10 mouse cellular contexts compared by ENCODE assay signal in genomic region chr7:46838104-46838671, GRCm38 (mm10). TPM values are rescaled to one million over a fixed set of nuclear protein-coding genes. Genes with fewer than 3 reads are reported as not detected.
A peak's percentile ranks its signal among the peaks of the same experiment; 100 is the strongest.
DNase-seq lines count a peak whose midpoint lies in the region; ATAC-seq and TF ChIP-seq lines count a peak whose summit lies in the region.
"Had no signal": no experiment of that assay in that cellular context is flagged by ENCODE, and none has a peak within 500 bp of the region (broad histone marks: within the 10 kb centered on the region; RNA-seq: fewer than 3 reads in every experiment).

No protein-coding gene starts in this region.

- no peak overlapping the region for H3ac ChIP-seq in myocyte (ENCODE audit: control insufficient read depth, insufficient read length)

- TF ChIP-seq POLR2A in myocyte (IDR thresholded peaks at IDR 0.05; ENCODE audit: insufficient read length, low read depth), result peak; percentile 49

- DNase-seq in cerebellum, postnatal 10 days, result peak; percentile 64
- no peak for DNase-seq in cerebellum, adult 11-12 months
- peak; percentile 98 for DNase-seq in heart, adult 11 months
- DNase-seq in intestine, embryonic 14.5 days (ENCODE audit: low spot score), result no peak
- no peak for DNase-seq in liver, embryonic 11.5 days (ENCODE audit: low spot score)

- H3K27ac ChIP-seq in intestine, embryonic 14.5 days (ENCODE audit: low read depth), result peak overlapping the region; percentile 77
- peak overlapping the region; percentile 57 for H3K27ac ChIP-seq in liver, embryonic 11.5 days (ENCODE audit: low read depth, low read length)

- no peaks in the 10 kb centered on the region for H3K27me3 ChIP-seq in intestine, embryonic 14.5 days (replicated peaks; ENCODE audit: control insufficient read depth, insufficient read depth, low read length)
- no peaks in the 10 kb centered on the region for H3K27me3 ChIP-seq in liver, embryonic 11.5 days (replicated peaks; ENCODE audit: control insufficient read depth, insufficient read depth, low read length)
- H3K27me3 ChIP-seq in myocyte (ENCODE audit: control insufficient read depth, insufficient read depth, insufficient read length), result no peaks in the 10 kb centered on the region

- 6% methylated on average over 8 of the region's 9 CpGs for WGBS in intestine, embryonic 14.5 days
- 5% methylated on average over 9 of the region's 9 CpGs for WGBS in liver, embryonic 11.5 days

- peak overlapping the region; percentile 7; the same call in 1 of the 2 replicates for H3K9ac ChIP-seq in intestine, embryonic 14.5 days (ENCODE audit: low read length)
- peak overlapping the region; percentile 43; the same call in 1 of the 2 replicates for H3K9ac ChIP-seq in liver, embryonic 11.5 days (ENCODE audit: low read depth, low read length)

- H3K4me2 ChIP-seq in intestine, embryonic 14.5 days (ENCODE audit: low read length), result peak overlapping the region; percentile 30; the same call in 1 of the 2 replicates
- peak overlapping the region; percentile 45 for H3K4me2 ChIP-seq in liver, embryonic 11.5 days
- peak overlapping the region; percentile 86 for H3K4me2 ChIP-seq in myocyte (ENCODE audit: low read depth)

- peaks cover 30% of the 10 kb centered on the region for H3K4me1 ChIP-seq in intestine, embryonic 14.5 days (replicated peaks; ENCODE audit: control insufficient read depth, insufficient read depth, low read length)
- peaks cover 47% of the 10 kb centered on the region for H3K4me1 ChIP-seq in liver, embryonic 11.5 days (replicated peaks; ENCODE audit: control insufficient read depth, insufficient read depth, low read length)

- peak; percentile 57 for ATAC-seq in common myeloid progenitor, adult 5-6 weeks (replicated peaks; ENCODE audit: low read depth, poor library complexity, severe bottlenecking)
- ATAC-seq in intestine, embryonic 14.5 days (replicated peaks; ENCODE audit: low FRiP score, low TSS enrichment, low read depth), result 0 out of 2 replicates have a peak, but pooled peaks have one; percentile 25
- ATAC-seq in liver, embryonic 11.5 days (replicated peaks; ENCODE audit: low FRiP score), result peak; percentile 26; the same call in 1 of the 2 replicates
- ATAC-seq in erythroblast, adult 5-6 weeks (replicated peaks; ENCODE audit: low FRiP score, poor library complexity, severe bottlenecking), result no peak

- no peaks in the 10 kb centered on the region for H3K9me3 ChIP-seq in intestine, embryonic 14.5 days (ENCODE audit: control insufficient read depth, low read length)
- H3K9me3 ChIP-seq in liver, embryonic 11.5 days (ENCODE audit: control insufficient read depth, low read length), result no peaks in the 10 kb centered on the region
- H3K9me3 ChIP-seq: G1E had no signal

- H3K36me3 ChIP-seq in intestine, embryonic 14.5 days (ENCODE audit: control insufficient read depth, insufficient read depth, low read length), result no peaks in the 10 kb centered on the region
- H3K36me3 ChIP-seq in liver, embryonic 11.5 days (ENCODE audit: control insufficient read depth, insufficient read depth, low read length), result no peaks in the 10 kb centered on the region
- H3K36me3 ChIP-seq in myocyte (ENCODE audit: control insufficient read depth, insufficient read depth), result no peaks in the 10 kb centered on the region
- H3K36me3 ChIP-seq: G1E had no signal

- H3K79me2 ChIP-seq in myocyte (ENCODE audit: control insufficient read depth, insufficient read depth), result no peaks in the 10 kb centered on the region

- no peak overlapping the region for H3K4me3 ChIP-seq in intestine, embryonic 14.5 days (ENCODE audit: low read depth, low read length)
- H3K4me3 ChIP-seq in liver, embryonic 11.5 days (ENCODE audit: low read depth, low read length), result no peak overlapping the region
- peak overlapping the region; percentile 13 for H3K4me3 ChIP-seq in myocyte

TF ChIP-seq in myocyte, 11 proteins besides CTCF, POLR2A, EP300 and RAD21:
- TF ChIP-seq MYOD1 (IDR thresholded peaks at IDR 0.05; ENCODE audit: control insufficient read depth in 1 of 3, insufficient read length in 2 of 3, low read depth in 2 of 3), result no peak
- TF ChIP-seq TCF3 (IDR thresholded peaks at IDR 0.05; ENCODE audit: insufficient read length, low read depth), result no peak

RNA-seq across cellular contexts. Expression of gene Ldha, which starts 3.1 kb away (rescaled TPM):
- 434 and 497 TPM in 2 replicates for total RNA-seq in common myeloid progenitor, adult 5-6 weeks (2017)
- 2,451 TPM in 2 replicates for polyA plus RNA-seq in intestine, embryonic 14.5 days (2014; fragmentation: Nextera tagmentation; extraction: Ambion mirVana)
- polyA plus RNA-seq in liver, embryonic 11.5 days (2014; fragmentation: Nextera tagmentation; extraction: Ambion mirVana), result 3,525 and 3,814 TPM in 2 replicates
- 1,758 TPM for polyA plus RNA-seq in myocyte (2012; fragmentation: generic; extraction: Trizol)
- 108 and 109 TPM in 2 replicates for total RNA-seq in erythroblast, adult 5-6 weeks (2015; ENCODE audit: low replicate concordance)
- 53.0 and 92.1 TPM in 2 replicates for total RNA-seq in erythroblast, adult 5-6 weeks (2017; ENCODE audit: low replicate concordance)

RNA-seq across cellular contexts. Expression of gene Ldhc, which starts 22.8 kb away (rescaled TPM):
- not detected in 2 replicates for total RNA-seq in common myeloid progenitor, adult 5-6 weeks (2017)
- not detected in 2 replicates for polyA plus RNA-seq in intestine, embryonic 14.5 days (2014; fragmentation: Nextera tagmentation; extraction: Ambion mirVana)
- 0.17 and 0.73 TPM in 2 replicates for polyA plus RNA-seq in liver, embryonic 11.5 days (2014; fragmentation: Nextera tagmentation; extraction: Ambion mirVana)
- 0.08 TPM for polyA plus RNA-seq in myocyte (2012; fragmentation: generic; extraction: Trizol)
- 3.8 TPM in 1 of 2 replicates, not detected in the other for total RNA-seq in erythroblast, adult 5-6 weeks (2015; ENCODE audit: low replicate concordance)
- 0.56 TPM in 1 of 2 replicates, not detected in the other for total RNA-seq in erythroblast, adult 5-6 weeks (2017; ENCODE audit: low replicate concordance)
- total RNA-seq: G1E; layer of hippocampus, postnatal 14 days had no signal
- polyA plus RNA-seq: G1E had no signal

RNA-seq across cellular contexts. Expression of gene Gtf2h1, which starts 42.3 kb away (rescaled TPM):
- 86.1 and 96.2 TPM in 2 replicates for total RNA-seq in common myeloid progenitor, adult 5-6 weeks (2017)
- polyA plus RNA-seq in intestine, embryonic 14.5 days (2014; fragmentation: Nextera tagmentation; extraction: Ambion mirVana), result 48.7 and 52.9 TPM in 2 replicates
- polyA plus RNA-seq in liver, embryonic 11.5 days (2014; fragmentation: Nextera tagmentation; extraction: Ambion mirVana), result 83.6 and 95.7 TPM in 2 replicates
- polyA plus RNA-seq in myocyte (2012; fragmentation: generic; extraction: Trizol), result 18.0 TPM
- 11.3 and 21.3 TPM in 2 replicates for total RNA-seq in erythroblast, adult 5-6 weeks (2015; ENCODE audit: low replicate concordance)
- total RNA-seq in erythroblast, adult 5-6 weeks (2017; ENCODE audit: low replicate concordance), result 15.8 and 19.5 TPM in 2 replicates

RNA-seq across cellular contexts. Expression of gene Hps5, which starts 42.3 kb away (rescaled TPM):
- total RNA-seq in common myeloid progenitor, adult 5-6 weeks (2017), result 32.3 and 33.0 TPM in 2 replicates
- polyA plus RNA-seq in intestine, embryonic 14.5 days (2014; fragmentation: Nextera tagmentation; extraction: Ambion mirVana), result 18.8 and 20.9 TPM in 2 replicates
- 15.5 and 16.7 TPM in 2 replicates for polyA plus RNA-seq in liver, embryonic 11.5 days (2014; fragmentation: Nextera tagmentation; extraction: Ambion mirVana)
- polyA plus RNA-seq in myocyte (2012; fragmentation: generic; extraction: Trizol), result 7.9 TPM
- total RNA-seq in erythroblast, adult 5-6 weeks (2015; ENCODE audit: low replicate concordance), result 13.0 and 16.5 TPM in 2 replicates
- total RNA-seq in erythroblast, adult 5-6 weeks (2017; ENCODE audit: low replicate concordance), result 4.7 and 10.7 TPM in 2 replicates

Comparison
In these comparisons a context has a peak if more than half of its experiments do, and no peak if none do; other contexts are left out.
1. DNase-seq: peak in cerebellum, postnatal 10 days (2 of 2) and heart, adult 11 months (single experiment); none in cerebellum, adult 11-12 months (single experiment), intestine, embryonic 14.5 days (single experiment) and liver, embryonic 11.5 days (single experiment).
2. H3K4me2 ChIP-seq: peak in every context shown above with its lines; median percentile 86 in myocyte; 45 in liver, embryonic 11.5 days; 30 in intestine, embryonic 14.5 days.